Mouse (Mus musculus): ENCODE results near the gene Casp2.

Gene Casp2

GRCm38 (mm10) chr6:42264626-42265312 is at the start of gene Casp2:
Casp2 (plus strand) TSS chr6:42264985.
- peak; percentile 97 to 98 for DNase-seq

GRCm38 (mm10) chr6:42215028-42215427 is 49.8 kb upstream of the Casp2 start, which contains the start of gene Tas2r144:
Tas2r144 (plus strand) TSS chr6:42215328.
- DNase-seq = no peak

- DNase-seq = peak; percentile 4 to 6
These were observed 42.5 kb upstream of the Casp2 start for GRCm38 (mm10) chr6:42222286-42222685.

GRCm38 (mm10) chr6:42225046-42225445 is 39.7 kb upstream of the Casp2 start:
- DNase-seq = no peak

GRCm38 (mm10) chr6:42227240-42228101 is 37.3 kb upstream of the Casp2 start:
- DNase-seq = peak; percentile 65 to 77

- DNase-seq = no peak
These were observed 35.2 kb upstream of the Casp2 start for GRCm38 (mm10) chr6:42229610-42230009.

GRCm38 (mm10) chr6:42231191-42231590 is 33.6 kb upstream of the Casp2 start:
- DNase-seq = no peak

- no peak for DNase-seq
These were observed 27.4 kb upstream of the Casp2 start for GRCm38 (mm10) chr6:42237276-42237805.

- no peak for DNase-seq
These were observed 23.3 kb upstream of the Casp2 start for GRCm38 (mm10) chr6:42241311-42242045.

GRCm38 (mm10) chr6:42245711-42246353 is 19.0 kb upstream of the Casp2 start, which contains the start of gene Gstk1:
Gstk1 (plus strand) TSS chr6:42245935.
- DNase-seq = peak; percentile 65 to 72

- DNase-seq = no peak
These were observed 17.6 kb upstream of the Casp2 start for GRCm38 (mm10) chr6:42247173-42247572.

- DNase-seq = no peak
These were observed 16.8 kb upstream of the Casp2 start for GRCm38 (mm10) chr6:42247981-42248380.

GRCm38 (mm10) chr6:42251791-42252190 is 13.0 kb upstream of the Casp2 start:
- DNase-seq = no peak

GRCm38 (mm10) chr6:42253103-42253502 is 11.7 kb upstream of the Casp2 start:
- DNase-seq = no peak

GRCm38 (mm10) chr6:42257303-42257863 is 7.4 kb upstream of the Casp2 start:
- peak; percentile 29 to 35 for DNase-seq

- DNase-seq = no peak
These were observed 4.4 kb upstream of the Casp2 start for GRCm38 (mm10) chr6:42260430-42260829.

GRCm38 (mm10) chr6:42261524-42262170 is 3.1 kb upstream of the Casp2 start, which contains the start of gene Tmem139:
Tmem139 (plus strand) TSS chr6:42261970.
- no peak for DNase-seq

- no peak for DNase-seq
These were observed 876 bp downstream of the Casp2 start for GRCm38 (mm10) chr6:42265391-42266330.

GRCm38 (mm10) chr6:42270817-42271216 is 6.0 kb downstream of the Casp2 start:
- no peak for DNase-seq

- DNase-seq = no peak
These were observed 11.4 kb downstream of the Casp2 start for GRCm38 (mm10) chr6:42276151-42276550.

Data from cerebellum, postnatal 36 days (tissue).